Mouse (Mus musculus) mouse trophoblast stem cell (cell line): ENCODE measurements around the gene Pga5.

Experiments used
- in situ Hi-C, 2 experiments: fragments of 300-500 bp; cut with MseI, MboI; formaldehyde crosslinking; loops; 2 replicates in 1 of 2; 3 replicates in 1 of 2; pipeline ENCODE4 v1.15.1; 2025

Pga5 gene

GRCm38 (mm10) chr19:10677915-10678771, at the start of gene Pga5:
Gene Pga5 (minus strand): TSS chr19:10678071.
- in situ Hi-C loops = no loop called here

- in situ Hi-C loops = loop anchor here in 1 of 2 experiments (25.0 kb wide), 1 partner anchor 238 kb away; the partner anchor contains the start of gene Ms4a10
These were observed 46.9 kb upstream of the Pga5 start for GRCm38 (mm10) chr19:10724629-10725363.

GRCm38 (mm10) chr19:10723649-10724048, 45.8 kb upstream of the Pga5 start:
- in situ Hi-C loops = loop anchor here in 1 of 2 experiments (25.0 kb wide), 1 partner anchor 239 kb away; the partner anchor contains the start of gene Ms4a10

DNA sequence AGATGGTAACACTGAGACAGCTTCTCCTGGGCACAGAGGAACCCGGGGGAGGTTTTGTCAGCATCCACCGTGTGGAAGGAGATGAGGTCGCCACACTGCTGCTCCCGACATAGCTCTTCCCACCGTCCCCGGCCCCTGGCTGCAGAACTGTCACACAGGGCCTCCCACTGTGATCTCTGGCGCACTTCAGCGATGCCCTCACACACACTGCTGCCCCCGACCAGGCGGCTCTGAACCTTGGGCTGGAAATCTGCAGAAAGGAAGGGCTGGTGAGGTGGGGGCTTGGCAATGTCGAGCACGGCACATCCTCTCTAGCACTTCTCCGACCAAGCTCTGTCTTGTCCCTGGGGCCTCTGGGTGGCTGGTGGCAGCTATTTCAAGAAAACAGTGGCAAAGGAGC, 45.2 kb upstream of the Pga5 start:
- in situ Hi-C loops = loop anchor here in 1 of 2 experiments (25.0 kb wide), 1 partner anchor 239 kb away; the partner anchor contains the start of gene Ms4a10

- in situ Hi-C loops = loop anchor here in 1 of 2 experiments (25.0 kb wide), 1 partner anchor 241 kb away; the partner anchor contains the start of gene Ms4a10
These were observed 43.2 kb upstream of the Pga5 start for GRCm38 (mm10) chr19:10721064-10721463.

DNA sequence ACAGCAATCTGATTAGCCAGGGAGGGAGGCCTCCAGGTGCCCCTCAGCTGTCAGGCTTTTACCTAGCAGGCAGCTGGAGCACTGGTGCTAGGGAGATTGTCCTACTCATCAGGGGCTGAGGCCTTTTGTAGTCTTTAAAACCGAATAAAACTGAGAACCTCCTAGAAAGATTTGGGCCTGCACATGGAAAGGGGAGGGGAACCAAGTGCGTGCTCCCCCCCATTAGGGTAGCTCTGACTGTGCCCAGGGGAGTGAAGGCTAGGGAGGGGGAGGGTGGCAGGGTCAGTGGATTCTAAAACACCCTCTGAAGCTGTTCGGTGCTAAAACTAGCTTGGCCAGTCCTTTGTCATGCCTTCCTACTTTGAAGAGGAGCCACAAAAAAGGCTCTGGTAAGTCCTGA, 42.7 kb upstream of the Pga5 start:
- in situ Hi-C loops = loop anchor here in 1 of 2 experiments (25.0 kb wide), 1 partner anchor 242 kb away; the partner anchor contains the start of gene Ms4a10

- in situ Hi-C loops = loop anchor here (5.0 to 25.0 kb wide), 4 partner anchors 47 to 243 kb away; partner anchors contain the start of genes Ccdc86 (in 1 of the 2) and Ms4a10 (in 1 of the 2)
These were observed 41.9 kb upstream of the Pga5 start for GRCm38 (mm10) chr19:10719751-10720150.

DNA sequence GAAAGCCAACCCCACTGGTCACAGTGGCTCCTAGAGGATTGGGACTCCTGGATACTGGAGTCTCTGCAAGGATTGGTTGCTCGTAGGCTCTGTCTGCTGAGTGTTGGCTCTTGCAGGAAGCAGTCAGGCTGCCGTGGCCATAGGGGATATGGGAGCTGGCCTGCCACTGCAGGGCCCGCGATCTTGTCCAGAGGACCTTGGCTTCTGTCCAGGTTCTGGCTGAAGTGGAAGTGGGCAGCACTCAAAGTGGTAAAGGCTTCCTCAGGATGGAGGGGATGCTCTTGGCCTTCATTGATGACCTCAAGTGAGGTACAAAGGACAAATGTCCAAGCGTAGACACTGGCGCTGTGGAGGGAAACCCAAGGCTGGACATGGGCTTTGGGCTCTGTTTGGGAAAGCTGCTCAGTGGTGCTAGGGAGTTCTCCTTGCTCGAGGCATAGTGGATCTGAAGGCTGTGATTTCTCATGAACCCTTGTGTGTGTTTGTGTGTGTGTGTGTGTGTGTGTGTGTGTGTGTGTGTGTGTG, 40.4 kb upstream of the Pga5 start:
- in situ Hi-C loops = loop anchor here (5.0 to 25.0 kb wide), 4 partner anchors 46 to 244 kb away; partner anchors contain the start of genes Ccdc86 (in 1 of the 2) and Ms4a10 (in 1 of the 2)

DNA sequence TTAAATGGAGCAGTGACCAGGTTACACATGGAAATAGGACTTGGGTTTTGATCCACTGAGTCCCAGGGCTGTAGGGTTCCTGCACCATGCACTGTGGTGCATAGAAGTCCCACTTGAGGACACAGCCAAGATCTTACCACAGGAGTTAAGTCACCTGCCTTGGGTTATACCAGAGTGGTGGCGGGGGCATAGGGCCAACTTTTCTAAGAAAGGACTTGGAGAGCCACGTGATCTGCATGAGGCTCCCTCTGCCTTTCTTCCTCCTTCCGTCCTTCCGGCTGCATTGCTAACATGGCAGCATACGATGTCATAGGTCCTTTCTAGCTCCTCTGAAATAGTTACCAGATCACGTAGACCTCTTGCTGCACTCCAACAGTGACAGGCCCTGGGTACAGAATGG, 37.6 kb upstream of the Pga5 start:
- in situ Hi-C loops = loop anchor here (5.0 to 25.0 kb wide), 4 partner anchors 43 to 247 kb away; partner anchors contain the start of genes Ccdc86 (in 1 of the 2) and Ms4a10 (in 1 of the 2)

DNA sequence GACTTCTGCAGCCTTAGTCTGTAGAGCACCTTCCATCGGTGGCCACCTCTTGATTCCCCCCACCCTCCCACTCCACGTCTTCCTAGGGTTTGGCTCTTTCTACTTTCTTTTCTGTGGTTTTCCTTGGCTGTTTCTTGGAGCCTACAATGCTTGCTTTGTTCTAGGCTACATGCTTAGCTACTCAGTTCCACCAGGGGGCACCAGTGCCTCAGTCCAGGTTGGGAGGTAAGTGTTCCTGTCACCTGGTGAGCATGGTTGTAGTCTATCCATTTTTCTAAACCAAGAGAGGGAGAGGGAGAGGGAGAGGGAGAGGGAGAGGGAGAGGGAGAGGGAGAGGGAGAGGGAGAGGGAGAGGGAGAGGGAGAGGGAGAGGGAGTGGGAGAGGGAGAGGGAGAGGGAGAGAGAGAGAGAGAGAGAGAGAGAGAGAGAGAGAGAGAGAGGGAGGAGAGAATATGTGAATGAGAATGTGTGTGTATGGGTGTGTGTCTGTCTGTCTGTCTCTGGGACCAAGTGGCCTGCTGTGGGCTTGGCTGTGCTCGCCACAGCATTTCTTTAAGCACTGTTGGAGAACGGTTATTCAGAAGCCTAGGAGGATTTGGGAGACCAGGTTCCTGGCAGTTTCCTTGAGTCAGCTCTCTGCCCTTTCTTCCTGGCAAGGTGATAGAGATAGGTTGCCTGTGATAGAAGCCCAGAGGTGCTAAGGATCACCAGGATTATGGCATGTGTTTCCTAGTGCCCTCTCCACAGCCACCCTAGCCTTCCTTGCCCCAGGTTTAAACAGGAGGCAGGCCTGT, 37.0 kb upstream of the Pga5 start:
- in situ Hi-C loops = loop anchor here (5.0 to 25.0 kb wide), 4 partner anchors 43 to 247 kb away; partner anchors contain the start of genes Ccdc86 (in 1 of the 2) and Ms4a10 (in 1 of the 2)

DNA sequence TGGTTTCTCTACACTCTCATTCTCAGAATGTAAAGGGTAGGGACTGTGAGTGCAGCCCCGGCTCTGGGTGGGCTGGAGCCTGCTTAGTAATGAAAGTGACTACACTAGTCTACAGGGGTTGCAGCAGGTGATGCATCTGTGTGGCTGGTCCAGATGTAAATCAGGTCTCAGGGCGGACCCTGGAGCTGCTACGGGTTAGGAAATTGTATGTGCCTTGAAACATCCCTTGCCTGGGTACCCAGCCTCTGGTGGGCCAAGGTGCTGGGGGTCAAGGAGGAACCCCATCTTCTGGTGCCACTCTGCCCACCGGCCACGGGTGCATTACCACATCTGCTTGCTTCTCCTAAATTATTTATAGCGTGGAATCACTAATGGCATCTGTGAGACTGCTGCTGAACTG, 36.3 kb upstream of the Pga5 start:
- in situ Hi-C loops = loop anchor here (10.0 to 25.0 kb wide), 2 partner anchors 231 to 248 kb away; partner anchors contain the start of genes Ccdc86 (in 1 of the 2) and Ms4a10 (in 1 of the 2)

GRCm38 (mm10) chr19:10713551-10713950, 35.7 kb upstream of the Pga5 start:
- in situ Hi-C loops = loop anchor here (10.0 to 25.0 kb wide), 2 partner anchors 231 to 249 kb away; partner anchors contain the start of genes Ccdc86 (in 1 of the 2) and Ms4a10 (in 1 of the 2)

GRCm38 (mm10) chr19:10712646-10713045, 34.8 kb upstream of the Pga5 start:
- in situ Hi-C loops = loop anchor here (10.0 to 25.0 kb wide), 2 partner anchors 232 to 250 kb away; partner anchors contain the start of genes Ccdc86 (in 1 of the 2) and Ms4a10 (in 1 of the 2)

DNA sequence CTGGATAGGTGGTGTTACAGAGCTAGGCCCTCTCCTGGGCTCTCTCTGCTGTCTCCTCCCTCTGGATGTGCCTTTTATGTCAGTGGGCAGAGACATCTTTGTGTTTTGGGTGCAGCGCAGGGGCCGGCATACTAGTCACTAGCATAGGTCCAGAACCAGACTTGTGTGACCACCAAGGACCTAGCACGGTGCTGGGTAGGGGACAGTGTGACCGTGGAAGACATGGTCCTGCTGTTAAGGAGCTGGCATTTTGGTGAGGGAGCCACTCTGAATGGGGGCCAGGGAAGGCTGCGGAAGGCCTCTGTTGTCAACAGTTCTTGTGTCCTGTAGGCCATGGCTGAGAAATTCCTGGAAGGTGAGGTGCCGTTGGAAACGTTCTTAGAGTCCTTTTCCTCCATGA, 34.3 kb upstream of the Pga5 start:
- in situ Hi-C loops = loop anchor here (10.0 to 25.0 kb wide), 2 partner anchors 233 to 250 kb away; partner anchors contain the start of genes Ccdc86 (in 1 of the 2) and Ms4a10 (in 1 of the 2)

DNA sequence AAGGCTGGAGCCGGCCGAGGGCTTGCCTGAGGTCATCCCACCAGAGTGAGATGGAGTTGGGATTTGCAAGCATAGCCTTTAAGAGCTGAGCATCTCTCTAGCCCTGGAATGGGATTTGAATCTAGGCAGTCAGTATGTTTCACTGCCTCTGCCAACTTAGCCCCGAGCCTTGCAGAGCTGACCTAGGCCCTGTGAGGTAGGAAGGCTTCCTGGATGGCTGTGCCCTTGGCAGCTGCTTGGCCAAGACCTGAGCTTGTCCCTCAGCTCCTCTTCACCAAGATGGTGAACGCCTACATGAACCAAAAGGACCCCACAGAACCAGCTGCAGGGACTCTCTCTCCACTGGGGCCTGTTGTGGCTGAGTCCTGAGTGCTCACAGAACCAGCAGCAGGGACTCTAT, 32.9 kb upstream of the Pga5 start:
- in situ Hi-C loops = loop anchor here (10.0 to 25.0 kb wide), 2 partner anchors 234 to 252 kb away; partner anchors contain the start of genes Ccdc86 (in 1 of the 2) and Ms4a10 (in 1 of the 2)

DNA sequence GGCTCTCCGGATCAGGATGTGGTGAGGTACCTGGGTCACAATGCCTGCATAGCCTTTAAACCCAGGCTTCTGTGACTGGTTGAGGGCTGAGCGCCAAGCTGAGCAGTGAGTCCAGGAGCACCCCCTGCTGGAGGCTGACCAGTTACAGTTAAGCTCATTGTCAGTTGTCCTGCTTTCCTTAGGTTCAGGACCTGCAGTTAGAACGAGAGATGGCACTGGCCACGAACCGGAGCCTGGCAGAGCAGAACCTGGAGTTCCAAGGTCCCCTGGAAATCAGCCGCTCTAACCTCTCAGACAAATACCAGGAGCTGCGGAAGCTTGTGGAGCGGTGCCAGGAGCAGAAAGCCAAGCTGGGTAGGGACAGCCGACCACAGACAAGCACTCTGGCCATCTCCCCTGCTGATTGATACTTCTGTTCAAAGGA, 32.2 kb upstream of the Pga5 start:
- in situ Hi-C loops = loop anchor here (10.0 to 25.0 kb wide), 2 partner anchors 235 to 252 kb away; partner anchors contain the start of genes Ccdc86 (in 1 of the 2) and Ms4a10 (in 1 of the 2)

DNA sequence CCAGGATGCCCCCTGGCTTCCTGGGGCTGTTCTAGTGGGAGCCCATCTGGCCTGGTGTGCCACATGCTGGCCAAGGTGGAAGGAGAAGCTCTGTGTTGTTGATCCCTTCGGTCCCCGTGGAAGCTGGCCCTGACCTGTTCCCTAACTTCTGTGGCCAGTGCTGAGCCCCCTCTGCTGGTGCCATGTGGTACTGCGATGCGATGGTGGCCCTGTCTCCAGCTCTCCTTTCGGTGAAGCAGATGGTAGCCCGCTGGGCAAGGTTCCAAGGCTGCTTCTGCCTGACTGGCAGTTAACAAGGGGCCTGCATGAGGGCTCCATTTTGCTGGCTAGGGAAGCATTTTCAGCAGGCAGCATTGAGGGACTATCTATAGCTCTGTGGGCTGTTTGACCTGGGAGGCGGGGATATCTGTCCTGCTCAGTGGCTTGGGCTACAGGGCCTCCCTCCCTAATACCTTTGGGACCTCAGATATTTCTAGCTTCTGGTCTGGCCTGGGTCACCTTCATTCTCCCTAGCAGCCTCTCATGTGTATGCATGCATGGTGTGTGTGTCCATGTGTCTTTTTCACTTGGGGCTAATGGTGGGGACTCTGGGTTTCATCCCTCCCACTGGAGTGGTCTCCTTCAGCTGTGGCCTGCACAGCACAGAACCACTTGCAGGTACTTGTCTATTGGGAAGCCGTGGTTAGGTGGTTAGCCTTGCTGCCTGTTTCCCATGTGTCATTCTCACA, 31.7 kb upstream of the Pga5 start:
- in situ Hi-C loops = loop anchor here (5.0 to 25.0 kb wide), 3 partner anchors 42 to 253 kb away; partner anchors contain the start of genes Ccdc86 (in 1 of the 2) and Ms4a10 (in 1 of the 2)

- in situ Hi-C loops = loop anchor here in 1 of 2 experiments (5.0 to 25.0 kb wide), 2 partner anchors 42 to 253 kb away; partner anchors contain the start of gene Ms4a10
These were observed 31.0 kb upstream of the Pga5 start for GRCm38 (mm10) chr19:10708900-10709299.

GRCm38 (mm10) chr19:10707881-10708280, 30.0 kb upstream of the Pga5 start:
- in situ Hi-C loops = loop anchor here in 1 of 2 experiments (5.0 to 25.0 kb wide), 2 partner anchors 41 to 254 kb away; partner anchors contain the start of gene Ms4a10
